Mouse (Mus musculus) hindbrain, embryonic 14.5 days (tissue): ENCODE results near the gene Susd3. TPM values are rescaled to one million over a fixed set of nuclear protein-coding genes. Genes with fewer than 3 reads are reported as not detected.
A peak's percentile ranks its signal among the peaks of the same experiment; 100 is the strongest.

Experiments used
- ATAC-seq: fragments of 200-750 bp; cut with Nextera tagmentation; 2 replicates; pipeline ENCODE4 v1.8.0; 2017; ENCODE audit warnings: moderate number of reproducible peaks, mild to moderate bottlenecking, moderate TSS enrichment, moderate library complexity; ENCODE audit not compliant: low FRiP score
- DNase-seq: peaks from one replicate; pipeline ENCODE4 v3.0.0-alpha.2; 2015; ENCODE audit warnings: low spot score
- H3K27ac ChIP-seq: fragments of 300-500 bp; sonication (generic); 2 replicates; pipeline ENCODE4 v1.5.1; 2014; ENCODE audit warnings: mild to moderate bottlenecking, moderate library complexity
- H3K27me3 ChIP-seq: fragments of 300-500 bp; sonication (generic); 2 replicates; pipeline ENCODE4 v1.6.1; 2014; ENCODE audit warnings: mild to moderate bottlenecking, low read length, mixed read lengths; ENCODE audit not compliant: control insufficient read depth, insufficient read depth
- H3K36me3 ChIP-seq: fragments of 300-500 bp; sonication (generic); replicated peaks from 2 replicates; pipeline ENCODE4 v1.6.1; 2014; ENCODE audit not compliant: control insufficient read depth, insufficient read depth
- H3K4me1 ChIP-seq: fragments of 300-500 bp; sonication (generic); replicated peaks from 2 replicates; pipeline ENCODE4 v1.6.1; 2014; ENCODE audit warnings: antibody characterized with exemption, low read length, mixed read lengths; ENCODE audit not compliant: control insufficient read depth, insufficient read depth
- H3K4me2 ChIP-seq: fragments of 300-500 bp; sonication (generic); replicated peaks from 2 replicates; pipeline ENCODE4 v1.6.1; 2014; ENCODE audit warnings: mild to moderate bottlenecking, moderate library complexity
- H3K4me3 ChIP-seq: fragments of 300-500 bp; sonication (generic); replicated peaks from 2 replicates; pipeline ENCODE4 v1.5.1; 2014; ENCODE audit warnings: mild to moderate bottlenecking, low read length
- H3K9ac ChIP-seq: fragments of 300-500 bp; sonication (generic); 2 replicates; pipeline ENCODE4 v1.6.1; 2014
- H3K9me3 ChIP-seq: fragments of 300-500 bp; sonication (generic); 2 replicates; pipeline ENCODE4 v1.6.1; 2016; ENCODE audit warnings: low read length; ENCODE audit not compliant: control insufficient read depth
- WGBS: fragments of 180-500 bp; shearing (Covaris S2); extraction: QIAGEN DNeasy Blood & Tissue Kit; methylation state at CpG from one replicate; pipeline ENCODE4 v1.1.7; 2014; 5-methylcytosine and 5-hydroxymethylcytosine counted together
- polyA plus RNA-seq: library from polyadenylated mRNA; unstranded; fragments of >200 nt; fragmentation: Nextera tagmentation; extraction: Ambion mirVana; gene quantifications from 2 replicates; pipeline ENCODE4 v1.2.1, GENCODE M21; 2014

The Susd3 gene
- polyA plus RNA-seq, result 0.72 and 0.98 TPM in 2 replicates

GRCm38 (mm10) chr13:49248467-49248862 is at the start of gene Susd3:
Susd3 (minus strand) TSS chr13:49248706.
- H3K27ac ChIP-seq, result no peak within 1 kb of the TSS
- DNase-seq (no peak), ATAC-seq (no peak)
- no peaks in the 10 kb centered on the region for H3K9me3 ChIP-seq
- H3K4me2 ChIP-seq, result peak within 1 kb of the TSS; percentile 52
- no peaks in the 10 kb centered on the region for H3K36me3 ChIP-seq
- H3K27me3 ChIP-seq, result peaks cover 30% of the 10 kb centered on the region
- H3K4me1 ChIP-seq, result no peaks in the 10 kb centered on the region
- peak within 1 kb of the TSS; percentile 28 for H3K4me3 ChIP-seq
- H3K9ac ChIP-seq, result no peak within 1 kb of the TSS
- WGBS, result 18% methylated on average over 7 of the region's 8 CpGs

- Histone ChIP-seq H3K4me2 (no peak overlapping the region), H3K9ac (no peak overlapping the region), H3K9me3 (0 out of 2 replicates have a peak, but pooled peaks cover 4% of the 10 kb centered on the region), H3K4me3 (no peak overlapping the region), H3K4me1 (no peaks in the 10 kb centered on the region), H3K27ac (no peak overlapping the region), H3K36me3 (no peaks in the 10 kb centered on the region), H3K27me3 (no peaks in the 10 kb centered on the region)
- DNase-seq (no peak), ATAC-seq (no peak)
- WGBS, result 80% methylated on average over 7 of the region's 7 CpGs
These were observed 47.8 kb upstream of the Susd3 start for GRCm38 (mm10) chr13:49296270-49296669.

GRCm38 (mm10) chr13:49294108-49294507 is 45.6 kb upstream of the Susd3 start:
- ATAC-seq (no peak), DNase-seq (no peak)
- H3K4me2 ChIP-seq, result no peak overlapping the region
- H3K9me3 ChIP-seq, result 0 out of 2 replicates have a peak, but pooled peaks cover 4% of the 10 kb centered on the region
- no peaks in the 10 kb centered on the region for H3K27me3 ChIP-seq
- WGBS, result 86% methylated on average over 9 of the region's 9 CpGs
- no peaks in the 10 kb centered on the region for H3K4me1 ChIP-seq
- no peaks in the 10 kb centered on the region for H3K36me3 ChIP-seq
- no peak overlapping the region for H3K4me3 ChIP-seq
- no peak overlapping the region for H3K9ac ChIP-seq
- H3K27ac ChIP-seq, result no peak overlapping the region

GRCm38 (mm10) chr13:49291949-49292348 is 43.4 kb upstream of the Susd3 start:
- WGBS, result 96% methylated on average over 6 of the region's 6 CpGs
- Histone ChIP-seq H3K36me3 (no peaks in the 10 kb centered on the region), H3K27ac (no peak overlapping the region), H3K9ac (no peak overlapping the region), H3K4me3 (no peak overlapping the region), H3K27me3 (no peaks in the 10 kb centered on the region), H3K9me3 (0 out of 2 replicates have a peak, but pooled peaks cover 4% of the 10 kb centered on the region), H3K4me1 (no peaks in the 10 kb centered on the region), H3K4me2 (no peak overlapping the region)
- DNase-seq, result no peak
- no peak for ATAC-seq

GRCm38 (mm10) chr13:49291398-49291797 is 42.9 kb upstream of the Susd3 start:
- Histone ChIP-seq H3K4me2 (no peak overlapping the region), H3K27ac (no peak overlapping the region), H3K4me3 (no peak overlapping the region), H3K4me1 (no peaks in the 10 kb centered on the region), H3K9ac (no peak overlapping the region), H3K36me3 (0 out of 2 replicates have a peak, but pooled peaks cover 2% of the 10 kb centered on the region), H3K9me3 (0 out of 2 replicates have a peak, but pooled peaks cover 4% of the 10 kb centered on the region), H3K27me3 (no peaks in the 10 kb centered on the region)
- 63% methylated on average over 1 of the region's 1 CpGs for WGBS
- no peak for ATAC-seq
- DNase-seq, result no peak

- 88% methylated on average over 6 of the region's 6 CpGs for WGBS
- no peak overlapping the region for H3K4me2 ChIP-seq
- H3K9ac ChIP-seq, result no peak overlapping the region
- H3K27me3 ChIP-seq, result no peaks in the 10 kb centered on the region
- no peak overlapping the region for H3K4me3 ChIP-seq
- H3K36me3 ChIP-seq, result peaks cover 2% of the 10 kb centered on the region; the same call in 1 of the 2 replicates
- DNase-seq (no peak), ATAC-seq (no peak)
- H3K9me3 ChIP-seq, result 0 out of 2 replicates have a peak, but pooled peaks cover 4% of the 10 kb centered on the region
- no peaks in the 10 kb centered on the region for H3K4me1 ChIP-seq
- H3K27ac ChIP-seq, result no peak overlapping the region
These were observed 38.7 kb upstream of the Susd3 start for GRCm38 (mm10) chr13:49287224-49287623.

- no peaks in the 10 kb centered on the region for H3K4me1 ChIP-seq
- H3K9ac ChIP-seq, result no peak overlapping the region
- no peaks in the 10 kb centered on the region for H3K27me3 ChIP-seq
- H3K4me2 ChIP-seq, result no peak overlapping the region
- 0 out of 2 replicates have a peak, but pooled peaks cover 4% of the 10 kb centered on the region for H3K9me3 ChIP-seq
- DNase-seq (no peak), ATAC-seq (no peak)
- no peak overlapping the region for H3K4me3 ChIP-seq
- H3K27ac ChIP-seq, result no peak overlapping the region
- 90% methylated on average over 3 of the region's 3 CpGs for WGBS
- H3K36me3 ChIP-seq, result peaks cover 2% of the 10 kb centered on the region; the same call in 1 of the 2 replicates
These were observed 38.2 kb upstream of the Susd3 start for GRCm38 (mm10) chr13:49286750-49287149.

- H3K9ac ChIP-seq, result no peak overlapping the region
- H3K27ac ChIP-seq, result no peak overlapping the region
- 85% methylated on average over 9 of the region's 9 CpGs for WGBS
- DNase-seq (no peak), ATAC-seq (no peak)
- H3K27me3 ChIP-seq, result no peaks in the 10 kb centered on the region
- no peaks in the 10 kb centered on the region for H3K4me1 ChIP-seq
- no peak overlapping the region for H3K4me2 ChIP-seq
- no peak overlapping the region for H3K4me3 ChIP-seq
- H3K36me3 ChIP-seq, result peaks cover 12% of the 10 kb centered on the region
- H3K9me3 ChIP-seq, result no peaks in the 10 kb centered on the region
These were observed 35.2 kb upstream of the Susd3 start for GRCm38 (mm10) chr13:49283686-49284085.

- WGBS, result 62% methylated on average over 2 of the region's 2 CpGs
- Histone ChIP-seq H3K9ac (no peak overlapping the region), H3K4me3 (no peak overlapping the region), H3K4me2 (no peak overlapping the region), H3K9me3 (no peaks in the 10 kb centered on the region), H3K27ac (no peak overlapping the region), H3K36me3 (peaks cover 13% of the 10 kb centered on the region), H3K4me1 (no peaks in the 10 kb centered on the region), H3K27me3 (no peaks in the 10 kb centered on the region)
- no peak for ATAC-seq
- no peak for DNase-seq
These were observed 33.7 kb upstream of the Susd3 start for GRCm38 (mm10) chr13:49282168-49282567.
